Mouse (Mus musculus): Measurements from ENCODE around the gene Gata5.

- TF ChIP-seq CTCF (IDR thresholded peaks at IDR 0.05; ENCODE audit: control insufficient read depth, insufficient read depth, low read length) (no peak), POLR2A (IDR thresholded peaks at IDR 0.05; ENCODE audit: borderline replicate concordance, control insufficient read depth, low read depth, low read length) (no peak)
Measured at GRCm38 (mm10) chr2:180277773-180278320, 56.7 kb downstream of the Gata5 start.
